Mouse (Mus musculus) bone marrow, adult 2 months (tissue): ENCODE measurements around the gene Nectin4.

ENCODE experiments used
- CTCF ChIP-seq: fragments of 200-500 bp; IDR thresholded peaks from 2 replicates; pipeline ENCODE4 v1.5.1; 2011; ENCODE audit warnings: low read length, control low read depth; ENCODE audit not compliant: control insufficient read depth, insufficient read depth
- POLR2A ChIP-seq: fragments of 200-500 bp; IDR thresholded peaks from 2 replicates; pipeline ENCODE4 v1.6.1; 2011; ENCODE audit warnings: low read depth, mild to moderate bottlenecking, control low read depth, low read length, borderline replicate concordance; ENCODE audit not compliant: control insufficient read depth

- TF ChIP-seq CTCF (no peak), POLR2A (no peak)
Measured at GRCm38 (mm10) chr1:171328244-171328643, 41.7 kb upstream of the Nectin4 start.
